Mouse (Mus musculus) ES-Bruce4 (cell line): ENCODE results near the gene Mlec. TPM values are rescaled to one million over a fixed set of nuclear protein-coding genes. Genes with fewer than 3 reads are reported as not detected.
"Not testable (repeated sequence)": the region's sequence is repeated elsewhere in the genome, so short reads cannot be mapped to it uniquely, and the experiment has no call there.

Source experiments
- H3K27ac ChIP-seq: 2 replicates; pipeline ENCODE4 v1.5.1; 2012; ENCODE audit warnings: low read length, inconsistent platforms; ENCODE audit not compliant: insufficient read depth
- H3K27me3 ChIP-seq: 2 replicates; pipeline ENCODE4 v1.6.1; 2012; ENCODE audit warnings: mild to moderate bottlenecking, low read length, inconsistent platforms; ENCODE audit not compliant: control insufficient read depth, poor library complexity, insufficient read depth, severe bottlenecking
- H3K36me3 ChIP-seq: 2 replicates; pipeline ENCODE4 v1.6.1; 2012; ENCODE audit warnings: inconsistent platforms, mild to moderate bottlenecking, low read length, moderate library complexity; ENCODE audit not compliant: control insufficient read depth, poor library complexity, insufficient read depth, severe bottlenecking
- H3K4me1 ChIP-seq: one replicate; pipeline ENCODE4 v1.8.1; 2011; ENCODE audit warnings: low read length; ENCODE audit not compliant: control insufficient read depth, insufficient read depth
- H3K4me3 ChIP-seq: 2 replicates; pipeline ENCODE4 v1.5.1; 2011; ENCODE audit warnings: low read depth, mild to moderate bottlenecking, low read length
- H3K9ac ChIP-seq: 2 replicates; pipeline ENCODE4 v1.6.1; 2012; ENCODE audit warnings: low read depth, mild to moderate bottlenecking, inconsistent platforms; ENCODE audit not compliant: poor library complexity, severe bottlenecking
- H3K9me3 ChIP-seq: replicated peaks from 2 replicates; pipeline ENCODE4 v1.6.1; 2012; ENCODE audit warnings: mild to moderate bottlenecking, low read length, inconsistent platforms; ENCODE audit not compliant: control insufficient read depth, poor library complexity, insufficient read depth, severe bottlenecking
- CTCF ChIP-seq: IDR thresholded peaks from one replicate; pipeline ENCODE4 v1.8.1; 2011; ENCODE audit warnings: low read depth, low read length
- EP300 ChIP-seq: IDR thresholded peaks from 2 replicates; pipeline ENCODE4 v1.6.1; 2011; ENCODE audit warnings: low read depth, low read length; ENCODE audit not compliant: insufficient read depth
- POLR2A ChIP-seq: IDR thresholded peaks from one replicate; pipeline ENCODE4 v1.8.1; 2011; ENCODE audit warnings: low read length; ENCODE audit not compliant: insufficient read depth
- polyA plus RNA-seq: library from polyadenylated mRNA; stranded (reverse); fragments of >200 nt; gene quantifications from 2 replicates; pipeline ENCODE4 v1.2.4, GENCODE M21; 2011; ENCODE audit warnings: low read depth; ENCODE audit not compliant: missing spikeins, insufficient read depth, insufficient read length

Mlec gene
- polyA plus RNA-seq, 1 experiment: 137 TPM

- H3K27ac ChIP-seq: peak overlapping the region; percentile 5; the same call in 1 of the 2 replicates
- H3K36me3 ChIP-seq: peaks cover 12% of the 10 kb centered on the region
- H3K9ac ChIP-seq: peak overlapping the region; percentile 96; the same call in 1 of the 2 replicates
Observed at GRCm38 (mm10) chr5:115155156-115155631, 2.8 kb downstream of the Mlec start.

GRCm38 (mm10) chr5:115152132-115152956 lies 5.6 kb downstream of the Mlec start:
- Histone ChIP-seq H3K27me3 (no peaks in the 10 kb centered on the region), H3K4me1 (peaks cover 4% of the 10 kb centered on the region), H3K9me3 (no peaks in the 10 kb centered on the region), H3K27ac (peak overlapping the region; percentile 41), H3K9ac (peak overlapping the region; percentile 11; the same call in 1 of the 2 replicates), H3K36me3 (peaks cover 38% of the 10 kb centered on the region), H3K4me3 (no peak overlapping the region)
- TF ChIP-seq POLR2A (no peak), EP300 (no peak), CTCF (no peak)

More at GRCm38 (mm10) chr5:115155156-115155631, 2.8 kb downstream of the Mlec start:
- peak overlapping the region; percentile 36 for H3K4me3 ChIP-seq
- TF ChIP-seq CTCF (no peak), EP300 (no peak), POLR2A (no peak)
- H3K27me3 ChIP-seq: no peaks in the 10 kb centered on the region
- H3K4me1 ChIP-seq: peaks cover 4% of the 10 kb centered on the region
- H3K9me3 ChIP-seq: no peaks in the 10 kb centered on the region

- H3K4me1 ChIP-seq: peaks cover 4% of the 10 kb centered on the region
- TF ChIP-seq CTCF: no peak
- no peak for TF ChIP-seq POLR2A
- no peak for TF ChIP-seq EP300
- no peaks in the 10 kb centered on the region for H3K9me3 ChIP-seq
- H3K27ac ChIP-seq: peak overlapping the region; percentile 9; the same call in 1 of the 2 replicates
- H3K4me3 ChIP-seq: no peak overlapping the region
- H3K9ac ChIP-seq: no peak overlapping the region; the same call in 1 of the 2 replicates
- peaks cover 46% of the 10 kb centered on the region for H3K36me3 ChIP-seq
- H3K27me3 ChIP-seq: no peaks in the 10 kb centered on the region
Observed at GRCm38 (mm10) chr5:115151457-115151856, 6.5 kb downstream of the Mlec start.

- H3K27ac ChIP-seq: no peak overlapping the region
- H3K4me3 ChIP-seq: no peak overlapping the region
- H3K9me3 ChIP-seq: no peaks in the 10 kb centered on the region
- H3K36me3 ChIP-seq: peaks cover 48% of the 10 kb centered on the region
- TF ChIP-seq EP300: no peak
- no peak for TF ChIP-seq CTCF
- TF ChIP-seq POLR2A: no peak
- no peak overlapping the region; the same call in 1 of the 2 replicates for H3K9ac ChIP-seq
- H3K4me1 ChIP-seq: peaks cover 6% of the 10 kb centered on the region
- H3K27me3 ChIP-seq: no peaks in the 10 kb centered on the region
Observed at GRCm38 (mm10) chr5:115150991-115151390, 7.0 kb downstream of the Mlec start.

- H3K27me3 ChIP-seq: no peaks in the 10 kb centered on the region
- no peak overlapping the region for H3K27ac ChIP-seq
- H3K4me3 ChIP-seq: no peak overlapping the region
- peaks cover 7% of the 10 kb centered on the region for H3K4me1 ChIP-seq
- no peaks in the 10 kb centered on the region for H3K9me3 ChIP-seq
- peaks cover 48% of the 10 kb centered on the region for H3K36me3 ChIP-seq
- no peak overlapping the region for H3K9ac ChIP-seq
- no peak for TF ChIP-seq CTCF
- no peak for TF ChIP-seq POLR2A
- no peak for TF ChIP-seq EP300
Observed at GRCm38 (mm10) chr5:115149675-115150459, 8.1 kb downstream of the Mlec start.

- peaks cover 48% of the 10 kb centered on the region for H3K36me3 ChIP-seq
- not testable (repeated sequence) for H3K4me1 ChIP-seq, H3K9me3 ChIP-seq, H3K27me3 ChIP-seq, H3K4me3 ChIP-seq, H3K9ac ChIP-seq, H3K27ac ChIP-seq
Observed at GRCm38 (mm10) chr5:115148872-115149271, 9.1 kb downstream of the Mlec start.
